Mouse (Mus musculus) lung, embryonic 15.5 days (tissue): Measurements from ENCODE around the gene Noxo1. TPM values are rescaled to one million over a fixed set of nuclear protein-coding genes. Genes with fewer than 3 reads are reported as not detected.
"Not testable (repeated sequence)": the region's sequence is repeated elsewhere in the genome, so short reads cannot be mapped to it uniquely, and the experiment has no call there.

ENCODE experiments used
- ATAC-seq: fragments of 200-750 bp; cut with Nextera tagmentation; 2 replicates; pipeline ENCODE4 v1.8.0; 2017; ENCODE audit warnings: moderate number of reproducible peaks, borderline replicate concordance; ENCODE audit not compliant: low FRiP score, low TSS enrichment; ENCODE audit errors: extremely low read depth
- H3K27ac ChIP-seq: fragments of 300-500 bp; sonication (generic); 2 replicates; pipeline ENCODE4 v1.5.1; 2015; ENCODE audit warnings: moderate library complexity, mild to moderate bottlenecking, inconsistent platforms
- H3K27me3 ChIP-seq: fragments of 300-500 bp; sonication (generic); 2 replicates; pipeline ENCODE4 v1.6.1; 2015; ENCODE audit warnings: inconsistent platforms
- H3K36me3 ChIP-seq: fragments of 300-500 bp; sonication (generic); 2 replicates; pipeline ENCODE4 v1.6.1; 2015; ENCODE audit warnings: inconsistent platforms
- H3K4me1 ChIP-seq: fragments of 300-500 bp; sonication (generic); 2 replicates; pipeline ENCODE4 v1.6.1; 2015; ENCODE audit warnings: inconsistent platforms
- H3K4me2 ChIP-seq: fragments of 300-500 bp; sonication (generic); 2 replicates; pipeline ENCODE4 v1.6.1; 2015; ENCODE audit warnings: inconsistent platforms, mild to moderate bottlenecking, moderate library complexity
- H3K4me3 ChIP-seq: fragments of 300-500 bp; sonication (generic); 2 replicates; pipeline ENCODE4 v1.5.1; 2015; ENCODE audit warnings: mild to moderate bottlenecking, inconsistent platforms
- H3K9ac ChIP-seq: fragments of 300-500 bp; sonication (generic); 2 replicates; pipeline ENCODE4 v1.6.1; 2015; ENCODE audit warnings: inconsistent platforms
- H3K9me3 ChIP-seq: fragments of 300-500 bp; sonication (generic); 2 replicates; pipeline ENCODE4 v1.6.1; 2016; ENCODE audit warnings: inconsistent platforms
- WGBS: fragments of 180-500 bp; shearing (Covaris S2); methylation state at CpG from one replicate; pipeline ENCODE4 v1.1.7; 2015; 5-methylcytosine and 5-hydroxymethylcytosine counted together
- polyA plus RNA-seq: library from polyadenylated mRNA; unstranded; fragments of >200 nt; fragmentation: Nextera tagmentation; extraction: Ambion mirVana; gene quantifications from 2 replicates; pipeline ENCODE4 v1.2.1, GENCODE M21; 2015

Noxo1 gene
- polyA plus RNA-seq, 1 experiment from 2014 or later, result 3.5 TPM

DNA sequence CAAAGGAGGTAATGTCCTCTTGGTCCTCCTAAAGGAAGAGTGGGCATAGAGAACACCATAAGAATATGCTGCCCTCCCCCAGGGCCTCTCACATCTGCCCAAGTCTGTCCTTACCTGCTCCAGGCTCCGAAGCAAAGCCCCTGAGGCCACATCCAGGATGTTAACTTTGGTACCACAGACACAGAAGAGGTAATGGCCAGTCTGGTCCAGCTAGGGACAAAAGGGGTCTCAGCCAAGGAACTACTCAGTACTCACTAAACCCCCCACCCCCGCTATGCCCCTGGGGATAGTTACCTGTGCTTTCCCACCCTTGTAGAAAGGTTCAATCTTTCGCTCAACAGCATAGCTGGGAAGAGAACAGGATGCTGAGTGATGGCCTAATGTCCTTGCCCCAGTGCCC, 9.8 kb downstream of the Noxo1 start:
- Histone ChIP-seq H3K4me1 (peaks cover 17% of the 10 kb centered on the region), H3K4me2 (no peak overlapping the region)

DNA sequence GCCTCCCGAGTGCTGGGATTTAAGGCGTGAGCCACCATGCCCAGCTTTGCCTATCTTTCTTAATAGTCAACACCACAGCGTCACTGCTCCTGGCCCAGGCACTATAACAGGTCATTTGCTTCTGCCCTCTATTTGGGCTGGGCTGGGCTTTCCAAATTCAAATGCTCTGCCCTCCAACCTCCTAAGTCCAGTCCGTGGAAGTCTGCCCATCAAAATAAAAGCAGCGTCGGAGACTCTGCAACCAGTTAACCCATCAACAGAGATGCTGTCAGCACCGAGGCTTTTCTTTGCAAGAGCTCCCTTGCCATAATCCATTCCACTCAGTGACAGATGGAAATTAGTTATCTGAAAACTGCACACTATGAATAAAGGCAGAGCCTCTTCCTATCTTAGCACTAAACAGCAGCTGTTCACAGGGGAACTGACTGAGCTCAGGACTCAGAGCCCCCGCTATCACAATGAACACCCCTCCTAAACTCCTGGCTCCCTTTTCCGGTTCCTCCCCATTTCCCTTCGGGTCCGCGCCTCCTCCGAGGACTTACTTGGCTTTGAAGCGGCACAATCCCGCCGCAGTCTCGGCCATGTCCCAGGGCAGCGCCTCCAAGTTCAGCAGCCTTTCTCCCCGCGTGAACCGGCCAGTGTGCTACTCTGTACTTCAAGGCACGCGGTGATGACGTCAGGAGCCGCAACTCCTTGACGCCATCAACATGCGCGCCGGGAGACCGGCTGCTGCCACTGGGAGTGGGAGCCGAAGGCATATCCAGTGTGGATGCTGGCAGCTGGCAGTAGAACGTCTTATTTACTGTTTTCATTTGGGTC, 11.2 kb downstream of the Noxo1 start, which contains the start of gene Tbl3:
TSS of gene Tbl3 (minus strand) at position 679 of the 819 bp plus-strand sequence.
- Histone ChIP-seq H3K27ac (peak within 1 kb of the TSS; percentile 81), H3K4me2 (peak within 1 kb of the TSS; percentile 74), H3K4me1 (peaks cover 17% of the 10 kb centered on the region), H3K27me3 (no peaks in the 10 kb centered on the region), H3K36me3 (peaks cover 26% of the 10 kb centered on the region), H3K4me3 (peak within 1 kb of the TSS; percentile 90), H3K9ac (peak within 1 kb of the TSS; percentile 80), H3K9me3 (no peaks in the 10 kb centered on the region)
- 3% methylated on average over 32 of the region's 32 CpGs for WGBS
- peak; percentile 81 for ATAC-seq

More for the DNA sequence above, 9.8 kb downstream of the Noxo1 start:
- no peaks in the 10 kb centered on the region for H3K27me3 ChIP-seq
- ATAC-seq, result no peak
- H3K36me3 ChIP-seq, result peaks cover 40% of the 10 kb centered on the region
- WGBS, result 93% methylated on average over 3 of the region's 3 CpGs
- H3K27ac ChIP-seq, result no peak overlapping the region
- H3K9me3 ChIP-seq, result no peaks in the 10 kb centered on the region
- no peak overlapping the region; the same call in 1 of the 2 replicates for H3K4me3 ChIP-seq
- H3K9ac ChIP-seq, result no peak overlapping the region

DNA sequence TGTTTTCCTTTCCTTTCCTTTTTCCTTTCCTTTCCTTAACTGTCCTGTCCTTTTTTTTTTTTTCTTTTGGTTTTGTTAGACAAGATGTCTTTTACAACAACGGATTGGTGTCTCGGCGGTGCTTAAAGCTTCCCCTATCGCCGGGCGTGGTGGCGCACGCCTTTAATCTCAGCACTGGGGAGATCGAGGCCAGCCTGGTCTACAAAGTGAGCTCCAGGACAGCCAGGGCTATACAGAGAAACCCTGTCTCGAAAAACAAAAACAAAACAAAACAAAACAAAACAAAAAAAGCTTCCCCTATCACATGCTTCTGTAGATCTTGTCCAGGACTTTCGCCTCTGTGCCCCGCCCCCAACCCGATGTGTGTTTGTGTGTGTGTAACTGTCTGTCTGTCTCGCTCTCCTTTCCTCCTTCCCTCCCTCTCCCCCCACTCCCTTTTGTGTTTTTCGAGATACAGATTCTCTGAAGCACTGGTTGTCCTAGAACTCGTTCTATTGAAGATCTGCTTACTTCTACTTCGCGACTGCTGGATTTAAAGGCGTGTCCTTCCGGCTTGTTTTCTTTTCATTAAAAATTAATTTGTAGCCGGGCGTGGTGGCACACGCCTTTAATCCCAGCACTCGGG, 11.9 kb downstream of the Noxo1 start:
- ATAC-seq, result peak; percentile 55; the same call in 1 of the 2 replicates
- Histone ChIP-seq H3K27me3 (no peaks in the 10 kb centered on the region), H3K36me3 (peaks cover 19% of the 10 kb centered on the region), H3K4me1 (peaks cover 17% of the 10 kb centered on the region), H3K9me3 (no peaks in the 10 kb centered on the region), H3K4me2 (peak overlapping the region; percentile 74), H3K27ac (peak overlapping the region; percentile 81), H3K4me3 (peak overlapping the region; percentile 90), H3K9ac (peak overlapping the region; percentile 80)
- 3% methylated on average over 24 of the region's 24 CpGs for WGBS

DNA sequence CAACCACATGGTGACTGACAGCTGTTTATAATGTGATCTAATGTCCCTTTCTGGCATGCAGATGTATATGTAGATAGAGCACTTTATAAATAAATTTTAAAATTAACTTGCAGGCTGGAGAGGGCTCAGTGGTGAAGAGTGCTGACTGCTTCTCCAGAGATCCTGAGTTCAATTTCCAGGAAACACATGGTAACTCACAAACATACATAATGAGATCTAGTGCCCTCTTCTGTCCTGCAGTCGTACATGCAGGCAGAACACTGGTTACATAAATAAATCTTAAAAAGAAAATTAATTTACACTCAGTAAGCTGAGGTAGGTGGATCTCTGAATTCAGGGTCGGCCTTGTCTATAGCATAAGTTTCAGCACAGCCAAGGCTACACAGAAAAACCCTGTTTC, 12.6 kb downstream of the Noxo1 start:
- 30% methylated on average over 2 of the region's 2 CpGs for WGBS
- peaks cover 16% of the 10 kb centered on the region for H3K36me3 ChIP-seq
- H3K27ac ChIP-seq, result no peak overlapping the region
- H3K9ac ChIP-seq, result no peak overlapping the region
- ATAC-seq, result no peak
- H3K4me1 ChIP-seq, result peaks cover 17% of the 10 kb centered on the region
- peak overlapping the region; percentile 90 for H3K4me3 ChIP-seq
- peak overlapping the region; percentile 74; the same call in 1 of the 2 replicates for H3K4me2 ChIP-seq
- no peaks in the 10 kb centered on the region for H3K27me3 ChIP-seq
- no peaks in the 10 kb centered on the region for H3K9me3 ChIP-seq

DNA sequence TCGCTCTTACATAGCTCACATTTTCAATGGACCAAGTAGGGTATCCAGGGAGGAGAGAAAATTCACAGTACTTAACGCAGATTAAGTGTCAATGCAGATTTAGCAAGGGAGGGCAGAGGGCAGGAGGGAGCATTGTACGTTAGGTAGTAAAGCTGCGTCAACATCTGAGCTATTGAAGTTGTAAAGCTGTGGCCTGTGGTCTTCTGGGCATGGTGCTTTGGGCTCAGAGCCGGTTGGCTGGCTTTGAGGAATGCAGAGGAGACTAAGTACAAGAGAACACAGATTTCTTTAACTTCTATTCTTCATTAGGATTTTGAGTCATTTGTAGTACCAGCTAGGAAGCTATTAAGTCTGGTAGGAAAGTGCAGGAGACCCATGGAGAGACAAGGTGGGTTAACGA, 19.5 kb downstream of the Noxo1 start:
- ATAC-seq, result no peak
- peaks cover 13% of the 10 kb centered on the region; the same call in 1 of the 2 replicates for H3K36me3 ChIP-seq
- 79% methylated on average over 6 of the region's 6 CpGs for WGBS

DNA sequence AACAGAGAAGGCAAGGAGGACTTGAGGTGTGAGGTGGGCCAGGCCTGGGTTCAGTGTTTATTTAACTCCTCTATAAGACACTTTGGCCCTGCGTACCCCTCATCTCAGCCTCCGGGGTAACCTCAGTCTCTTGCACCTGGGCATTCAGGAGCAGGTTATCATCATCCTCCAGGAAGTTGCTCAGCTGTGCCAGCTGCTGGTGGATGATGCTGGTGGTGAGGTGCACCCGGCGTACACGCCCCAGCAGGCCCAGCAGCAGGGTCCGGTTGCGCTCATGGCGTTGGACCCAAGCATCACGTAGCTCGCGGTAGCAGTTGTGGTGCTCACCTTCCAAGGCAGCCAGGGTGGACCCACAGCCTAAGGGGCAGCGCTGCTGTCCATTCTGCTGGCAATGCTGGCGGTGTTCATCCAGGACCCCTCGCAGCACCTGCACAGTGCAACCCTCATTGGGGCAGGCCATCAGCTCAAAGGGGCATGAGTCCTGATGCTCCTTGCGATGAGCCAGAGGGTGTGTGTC, 20.2 kb downstream of the Noxo1 start:
- peaks cover 14% of the 10 kb centered on the region for H3K36me3 ChIP-seq
- ATAC-seq, result no peak
- H3K27me3 ChIP-seq, result no peaks in the 10 kb centered on the region
- no peak overlapping the region for H3K27ac ChIP-seq
- no peaks in the 10 kb centered on the region for H3K9me3 ChIP-seq
- 94% methylated on average over 15 of the region's 15 CpGs for WGBS
- H3K4me1 ChIP-seq, result peaks cover 9% of the 10 kb centered on the region
- no peak overlapping the region for H3K4me3 ChIP-seq
- no peak overlapping the region for H3K4me2 ChIP-seq
- H3K9ac ChIP-seq, result no peak overlapping the region

More for the DNA sequence above, 19.5 kb downstream of the Noxo1 start:
- Histone ChIP-seq H3K4me2 (no peak overlapping the region), H3K9me3 (no peaks in the 10 kb centered on the region), H3K4me1 (peaks cover 8% of the 10 kb centered on the region), H3K27me3 (no peaks in the 10 kb centered on the region), H3K27ac (no peak overlapping the region), H3K9ac (no peak overlapping the region), H3K4me3 (no peak overlapping the region)

DNA sequence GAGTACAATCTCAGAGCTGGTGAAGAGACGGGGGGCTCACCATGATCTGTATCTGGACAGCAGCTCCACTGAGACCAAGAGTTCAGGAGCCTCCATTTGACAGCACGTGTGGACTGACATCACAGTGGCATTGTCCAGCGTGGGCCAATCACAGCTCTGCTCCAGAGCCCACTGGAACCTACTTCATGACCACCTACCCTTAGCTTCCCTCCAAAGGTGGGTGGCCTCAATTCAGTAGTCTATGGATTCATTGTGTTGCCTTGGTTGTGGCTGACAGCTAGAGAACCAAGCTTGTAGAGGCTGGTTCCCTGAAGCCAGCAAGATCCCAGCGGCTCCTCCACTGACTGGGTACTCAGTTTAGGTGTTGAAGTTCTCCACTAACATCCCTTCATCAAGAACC, 21.9 kb downstream of the Noxo1 start, which contains the start of the genes Rnf151 and Rps2:
TSS of gene Rnf151 (minus strand) at position 121 of the 400 bp plus-strand sequence.
TSS of gene Rps2 (plus strand) at position 174 of the 400 bp plus-strand sequence.
- WGBS, result 85% methylated on average over 4 of the region's 4 CpGs

DNA sequence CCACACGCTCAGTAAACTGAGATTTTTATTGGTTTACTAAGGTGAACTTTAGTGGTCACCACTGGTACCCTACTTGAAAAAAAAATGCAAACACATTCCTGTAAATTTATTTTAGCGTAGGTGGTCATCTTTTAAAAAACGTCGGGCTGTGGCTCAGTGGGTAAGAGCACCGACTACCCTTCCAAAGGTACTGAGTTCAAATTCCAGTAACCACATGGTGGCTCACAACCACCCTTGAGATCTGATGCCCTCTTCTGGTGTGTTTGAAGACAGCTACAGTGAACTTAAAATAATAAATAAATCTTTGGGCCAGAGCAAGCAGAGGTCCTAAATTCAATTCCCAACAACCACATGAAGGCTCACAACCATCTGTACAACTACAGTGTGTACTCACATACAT, 22.9 kb downstream of the Noxo1 start:
- Histone ChIP-seq H3K36me3 (peaks cover 29% of the 10 kb centered on the region), H3K9ac (peak overlapping the region; percentile 97), H3K4me1 (peaks cover 33% of the 10 kb centered on the region), H3K4me3 (peak overlapping the region; percentile 91), H3K4me2 (peak overlapping the region; percentile 62)
- not testable (repeated sequence) for ATAC-seq, H3K27me3 ChIP-seq, H3K27ac ChIP-seq, H3K9me3 ChIP-seq
- WGBS, result 54% methylated on average over 5 of the region's 5 CpGs

More for the DNA sequence above, 21.9 kb downstream of the Noxo1 start, which contains the start of the genes Rnf151 and Rps2:
- Histone ChIP-seq H3K36me3 (peaks cover 29% of the 10 kb centered on the region), H3K9ac (peak within 1 kb of the TSS; percentile 97), H3K4me3 (peak within 1 kb of the TSS; percentile 91), H3K27me3 (no peaks in the 10 kb centered on the region), H3K27ac (no peak within 1 kb of the TSS), H3K4me1 (peaks cover 26% of the 10 kb centered on the region), H3K9me3 (no peaks in the 10 kb centered on the region), H3K4me2 (peak within 1 kb of the TSS; percentile 62)
- no peak for ATAC-seq

DNA sequence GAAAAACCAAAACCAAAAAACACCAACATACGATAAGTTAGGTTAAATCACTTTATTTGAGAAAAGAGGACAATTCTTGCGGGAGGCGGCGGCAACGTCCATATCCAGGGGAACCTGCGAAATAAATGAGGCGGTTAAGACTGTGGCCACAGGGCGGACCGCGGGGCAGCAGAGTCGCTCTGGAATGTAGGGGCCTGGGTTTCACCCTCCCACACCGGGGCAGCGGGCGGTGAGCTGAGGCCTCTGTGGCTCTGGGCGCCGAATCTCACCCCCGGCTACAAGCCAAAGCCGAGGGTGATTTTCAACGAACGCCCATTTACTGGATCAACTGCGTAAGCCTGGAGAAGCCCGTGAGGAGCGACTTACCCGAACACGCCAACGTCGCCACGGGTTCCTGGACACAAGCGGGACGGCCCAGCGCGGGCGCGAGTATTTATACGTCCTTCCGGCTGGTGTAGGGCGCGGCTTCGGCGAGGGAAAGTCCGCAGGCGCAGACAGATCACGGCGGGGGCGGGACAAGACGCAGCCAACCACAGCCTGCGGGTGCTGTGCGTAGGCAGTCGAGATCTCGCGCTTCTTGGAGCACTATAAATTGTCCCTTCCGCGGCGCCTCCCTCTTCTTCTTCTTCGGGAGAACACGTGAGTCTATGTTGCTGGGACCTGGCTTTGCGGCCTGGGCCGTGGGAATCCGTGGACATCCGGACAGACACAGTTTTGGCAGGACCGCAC, 23.6 kb downstream of the Noxo1 start:
- Histone ChIP-seq H3K4me3 (peak overlapping the region; percentile 91), H3K4me1 (peaks cover 36% of the 10 kb centered on the region), H3K4me2 (peak overlapping the region; percentile 81), H3K36me3 (peaks cover 29% of the 10 kb centered on the region), H3K27me3 (no peaks in the 10 kb centered on the region), H3K9ac (peak overlapping the region; percentile 97), H3K9me3 (no peaks in the 10 kb centered on the region), H3K27ac (peak overlapping the region; percentile 84)
- under 1% methylated on average over 61 of the region's 61 CpGs for WGBS
- peak; percentile 97 for ATAC-seq

DNA sequence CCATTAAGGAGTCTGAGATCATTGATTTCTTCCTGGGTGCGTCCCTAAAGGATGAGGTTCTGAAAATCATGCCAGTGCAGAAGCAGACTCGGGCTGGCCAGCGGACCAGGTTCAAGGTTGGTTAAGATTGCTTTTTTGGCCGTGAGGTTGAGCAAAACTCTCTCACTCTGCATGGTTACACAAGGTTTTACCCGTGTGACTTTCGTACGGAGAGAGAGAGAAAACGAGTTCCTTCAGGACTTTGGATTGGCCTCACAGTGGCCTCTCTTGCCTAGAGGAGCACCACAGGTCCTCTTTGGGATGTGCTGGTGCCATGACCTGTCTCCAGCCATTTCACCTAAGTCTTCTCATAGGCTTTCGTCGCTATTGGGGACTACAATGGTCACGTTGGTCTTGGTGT, 24.6 kb downstream of the Noxo1 start:
- not testable (repeated sequence) for H3K27me3 ChIP-seq, ATAC-seq, H3K9me3 ChIP-seq
- H3K36me3 ChIP-seq, result peaks cover 23% of the 10 kb centered on the region
- H3K4me3 ChIP-seq, result peak overlapping the region; percentile 91
- H3K27ac ChIP-seq, result peak overlapping the region; percentile 84
- H3K4me1 ChIP-seq, result peaks cover 36% of the 10 kb centered on the region
- H3K4me2 ChIP-seq, result peak overlapping the region; percentile 81
- under 1% methylated on average over 11 of the region's 11 CpGs for WGBS
- H3K9ac ChIP-seq, result peak overlapping the region; percentile 80

DNA sequence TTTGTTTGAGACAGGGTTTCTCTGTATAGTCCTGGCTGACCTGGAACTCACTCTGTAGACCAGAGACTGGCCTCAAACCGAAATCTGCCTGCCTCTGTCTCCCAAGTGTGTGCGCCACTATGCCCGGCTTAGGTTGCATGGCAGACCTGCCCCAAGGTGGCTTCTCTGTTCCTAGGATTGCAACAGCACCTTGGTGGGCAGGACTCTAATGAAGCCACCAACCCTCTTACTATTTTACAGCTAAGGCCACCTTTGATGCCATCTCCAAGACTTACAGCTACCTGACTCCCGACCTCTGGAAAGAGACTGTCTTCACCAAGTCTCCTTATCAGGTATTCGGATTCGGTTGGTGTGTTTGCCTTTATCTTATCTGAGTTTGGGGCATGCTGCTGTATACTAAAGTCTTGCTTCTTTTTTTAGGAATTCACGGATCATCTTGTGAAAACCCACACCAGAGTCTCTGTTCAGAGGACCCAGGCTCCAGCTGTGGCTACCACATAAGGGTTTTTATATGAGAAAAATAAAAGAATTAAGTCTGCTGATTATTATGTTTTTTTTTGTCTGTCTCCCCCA, 25.4 kb downstream of the Noxo1 start:
- Histone ChIP-seq H3K4me2 (peak overlapping the region; percentile 81), H3K4me1 (peaks cover 36% of the 10 kb centered on the region), H3K9ac (peak overlapping the region; percentile 80), H3K4me3 (peak overlapping the region; percentile 91), H3K36me3 (peaks cover 20% of the 10 kb centered on the region)
- not testable (repeated sequence) for H3K9me3 ChIP-seq, ATAC-seq, H3K27me3 ChIP-seq, H3K27ac ChIP-seq
- WGBS, result 41% methylated on average over 7 of the region's 7 CpGs
